Mouse (Mus musculus) kidney, adult 2 months (tissue): ENCODE measurements around the gene Gm7138.
"Not testable (repeated sequence)": the region's sequence is repeated elsewhere in the genome, so short reads cannot be mapped to it uniquely, and the experiment has no call there.

Source experiments
- CTCF ChIP-seq: fragments of 200-500 bp; conservative IDR thresholded peaks from 2 replicates; pipeline ENCODE4 v1.5.1; 2011; ENCODE audit warnings: low read depth, mild to moderate bottlenecking, control low read depth, low read length, moderate library complexity, mixed read lengths; ENCODE audit not compliant: insufficient read depth, insufficient read length
- POLR2A ChIP-seq: fragments of 200-500 bp; IDR thresholded peaks from one replicate; pipeline ENCODE4 v1.6.1; 2011; ENCODE audit warnings: low read depth, low read length, control low read depth

DNA sequence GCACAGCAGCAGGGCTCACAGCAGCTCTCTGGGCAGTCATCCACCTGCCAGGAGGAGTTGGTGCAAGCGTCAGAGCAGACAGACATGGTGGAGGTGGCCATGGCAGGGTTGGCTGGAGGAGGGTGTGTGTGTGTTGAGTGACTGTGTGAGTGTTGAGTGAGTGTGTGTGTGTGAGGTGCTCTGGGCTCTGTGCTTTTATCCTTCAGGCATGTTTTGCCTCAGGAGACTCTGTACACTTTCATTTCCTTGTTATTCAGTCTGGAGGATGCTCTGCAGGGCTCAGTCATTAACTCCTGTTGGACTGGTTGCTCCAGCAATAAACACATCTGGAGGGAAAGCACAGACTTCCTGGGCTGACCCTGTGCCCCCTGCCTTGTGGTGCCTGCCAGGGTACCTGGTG lies 25.5 kb downstream of the Gm7138 start, which contains the start of gene Gm9736:
- TF ChIP-seq CTCF, POLR2A: not testable (repeated sequence)
